Mouse (Mus musculus) retina, adult 2 months (tissue): ENCODE results near the gene Mllt6.
"Not testable (repeated sequence)": the region's sequence is repeated elsewhere in the genome, so short reads cannot be mapped to it uniquely, and the experiment has no call there.

ENCODE experiments used
- DNase-seq: peaks from one replicate; pipeline ENCODE4 v3.0.0-alpha.2; 2012; ENCODE audit warnings: low read depth, low spot score

Gene Mllt6

GRCm38 (mm10) chr11:97644834-97645233, 18.4 kb upstream of the Mllt6 start:
- no peak for DNase-seq

- not testable (repeated sequence) for DNase-seq
Measured at GRCm38 (mm10) chr11:97648541-97648940, 14.7 kb upstream of the Mllt6 start.

GRCm38 (mm10) chr11:97650341-97650740, 12.9 kb upstream of the Mllt6 start:
- no peak for DNase-seq

GRCm38 (mm10) chr11:97653376-97653775, 9.8 kb upstream of the Mllt6 start:
- not testable (repeated sequence) for DNase-seq

DNA sequence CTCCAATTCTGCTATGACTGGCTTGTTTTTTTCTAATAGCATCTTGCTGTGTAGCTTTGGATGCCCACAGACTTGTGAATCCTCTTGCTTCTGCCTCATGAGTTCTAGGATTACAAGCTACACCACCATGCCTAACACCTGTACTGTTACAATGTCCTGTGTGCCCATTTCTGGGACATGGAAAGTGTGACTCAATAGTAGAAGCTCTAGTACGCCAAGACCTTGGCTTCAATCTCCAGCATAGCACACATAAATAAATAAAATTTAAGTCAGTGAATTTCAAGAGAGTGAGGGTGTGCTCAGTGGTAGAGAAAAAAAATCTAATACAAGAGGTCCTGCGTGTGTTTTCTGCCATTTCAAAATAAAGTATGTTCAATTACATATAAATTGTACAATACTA, 9.0 kb upstream of the Mllt6 start:
- no peak for DNase-seq

DNA sequence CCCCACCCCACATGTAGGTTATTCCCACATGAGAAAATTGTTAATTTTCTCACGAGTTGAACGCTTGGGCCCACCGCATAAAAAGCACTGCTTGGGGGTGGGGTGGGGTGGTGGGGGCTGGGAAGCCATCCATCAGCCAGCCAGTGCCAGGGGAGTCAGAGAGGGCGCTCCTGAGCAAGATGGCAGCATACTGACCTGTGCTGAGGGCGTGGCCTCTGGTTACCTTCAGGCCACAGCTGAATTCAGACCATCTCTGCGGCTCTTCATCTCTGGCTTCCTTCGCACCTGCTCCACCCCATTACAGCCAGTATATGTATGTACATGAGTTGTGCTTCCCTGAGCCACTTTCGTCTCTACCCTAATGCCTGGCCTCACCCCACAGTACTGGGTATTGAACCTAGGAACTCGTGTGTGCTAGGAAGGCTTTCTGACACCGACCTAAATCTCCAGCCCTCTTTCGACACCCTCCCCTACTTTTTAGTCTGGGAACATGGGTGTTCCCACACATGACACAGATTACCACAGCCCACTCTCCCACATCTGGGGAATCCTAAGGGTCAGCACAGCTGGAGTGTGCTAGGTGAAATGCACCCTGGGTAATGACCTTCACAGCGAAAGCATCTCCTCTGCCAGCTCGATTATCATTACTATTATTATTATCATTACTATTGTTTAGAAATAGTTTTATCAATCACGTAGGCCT, 6.8 kb upstream of the Mllt6 start:
- no peak for DNase-seq

DNA sequence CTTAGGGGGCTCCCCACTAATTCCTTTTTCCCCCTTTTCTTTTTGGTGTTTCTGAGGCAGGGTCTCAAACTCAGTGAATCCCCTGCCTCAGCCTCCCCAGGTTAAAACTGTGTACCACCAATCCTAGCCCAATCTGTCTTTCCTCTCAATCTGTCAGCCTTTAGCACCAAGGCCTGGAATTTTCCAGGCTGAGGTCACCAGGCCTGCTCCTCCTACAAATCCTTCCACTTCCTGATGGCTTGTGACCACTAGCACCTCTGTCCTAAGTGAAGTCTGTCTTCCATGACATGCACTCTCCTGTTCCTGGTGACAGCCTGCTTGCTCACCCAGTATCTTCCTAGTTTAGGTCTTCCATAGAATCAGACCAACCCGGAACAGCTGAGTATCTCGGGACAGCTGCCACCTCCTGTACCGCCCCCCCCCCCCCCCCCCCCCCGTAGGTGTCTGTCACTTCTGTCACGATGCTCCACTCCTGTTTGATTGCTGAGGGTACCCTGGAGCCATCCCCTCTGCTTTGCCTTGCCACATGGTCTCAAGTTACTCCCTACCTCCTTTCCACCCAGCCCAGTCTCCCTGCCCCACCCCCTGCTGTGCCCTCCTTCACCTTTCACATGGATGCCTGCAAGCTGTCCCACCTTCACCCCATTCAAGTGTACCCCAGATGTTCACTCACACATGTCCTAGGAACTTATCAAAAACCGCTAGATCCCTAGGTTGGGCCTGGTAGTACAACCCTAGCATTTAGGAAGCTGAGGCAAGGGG, 5.8 kb upstream of the Mllt6 start:
- no peak for DNase-seq

DNA sequence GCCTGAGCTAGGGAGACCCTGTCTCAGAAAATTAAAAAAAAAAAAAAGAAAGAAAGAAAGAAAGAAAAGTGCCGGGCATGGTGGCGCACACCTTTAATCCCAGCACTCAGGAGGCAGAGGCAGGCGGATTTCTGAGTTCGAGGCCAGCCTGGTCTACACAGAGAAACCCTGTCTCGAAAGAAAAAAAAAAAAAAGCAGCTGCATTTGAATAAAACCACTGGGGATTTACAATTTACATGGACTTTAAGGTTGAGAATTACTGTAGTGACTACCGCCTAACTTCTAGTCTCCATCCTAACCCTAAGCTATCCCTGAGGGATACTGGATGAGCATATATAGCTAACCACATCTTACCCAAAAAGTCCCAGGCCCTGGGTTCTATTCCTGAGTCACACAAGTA, 5.2 kb upstream of the Mllt6 start:
- not testable (repeated sequence) for DNase-seq

DNA sequence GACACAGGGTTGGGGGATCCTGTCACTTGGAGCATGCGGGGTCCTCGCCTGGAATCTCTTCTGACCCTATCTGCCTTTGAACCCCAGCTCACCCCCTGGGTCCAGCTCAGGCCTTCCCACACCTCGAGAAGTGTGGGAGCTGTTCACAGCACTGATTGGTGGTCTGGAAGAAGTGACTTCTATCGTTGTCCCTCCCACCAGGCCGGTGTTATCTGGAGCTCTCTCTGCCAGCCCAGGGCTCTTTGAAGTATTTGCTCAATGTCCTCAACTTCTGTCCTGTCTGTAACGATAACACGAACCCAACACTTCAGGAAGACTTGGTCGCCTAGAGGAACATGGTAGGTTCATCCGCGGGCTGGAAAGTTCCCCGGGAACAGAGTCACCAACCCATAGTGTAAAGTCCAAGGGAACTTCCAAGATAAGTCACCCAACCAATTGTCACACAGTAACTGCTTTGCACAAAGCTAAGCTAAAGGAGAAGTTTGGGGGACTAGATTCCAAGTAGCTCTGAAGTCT, 4.4 kb upstream of the Mllt6 start:
- DNase-seq: no peak

- DNase-seq: no peak
Measured at GRCm38 (mm10) chr11:97659267-97659989, 3.8 kb upstream of the Mllt6 start.

- peak; percentile 73 for DNase-seq
Measured at GRCm38 (mm10) chr11:97659990-97660714, 3.1 kb upstream of the Mllt6 start.

DNA sequence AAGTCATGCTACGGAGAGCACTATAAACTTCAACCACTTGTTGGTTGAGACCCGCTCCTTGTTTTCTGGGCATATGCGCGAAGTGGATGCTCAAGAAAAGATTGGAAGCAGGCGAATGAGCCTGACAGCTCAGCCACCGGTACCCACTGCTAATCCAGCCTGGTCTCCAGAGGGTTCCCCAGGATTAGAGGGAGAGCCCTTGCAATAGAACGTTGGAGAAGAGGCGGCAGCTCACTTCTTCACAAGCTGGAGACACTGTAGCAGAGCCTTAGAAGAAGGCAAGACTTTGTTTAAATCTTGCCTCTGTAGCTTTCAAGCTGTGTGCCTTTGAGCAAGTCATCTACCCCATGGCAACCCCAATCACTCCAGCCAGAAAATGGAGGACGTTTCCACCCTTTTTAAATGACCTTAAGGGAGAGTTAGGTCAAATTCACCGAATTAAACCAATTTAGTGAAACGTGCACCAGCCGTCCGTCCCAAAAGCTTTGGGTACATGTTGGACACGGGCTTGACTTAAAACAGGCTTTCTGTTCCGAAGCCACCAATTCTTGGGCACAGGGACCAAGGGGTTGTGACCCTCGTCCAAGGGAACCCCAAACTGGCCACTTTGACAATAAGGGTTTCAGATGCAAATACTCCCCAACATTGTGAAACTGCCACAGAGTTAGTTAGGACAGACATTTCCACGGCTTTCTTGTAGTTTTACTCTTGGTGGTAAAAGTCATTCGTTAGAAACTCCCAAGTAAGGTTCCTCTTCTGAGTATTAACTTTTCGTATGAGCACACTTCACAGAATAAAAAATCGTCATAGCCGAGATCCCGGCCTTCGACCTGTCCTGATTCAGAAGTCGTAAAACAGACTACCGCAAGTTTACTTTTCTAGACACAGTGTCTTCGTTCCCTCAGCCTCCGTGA, 2.2 kb upstream of the Mllt6 start:
- no peak for DNase-seq

GRCm38 (mm10) chr11:97661648-97662133, 1.5 kb upstream of the Mllt6 start:
- peak; percentile 93 for DNase-seq

GRCm38 (mm10) chr11:97662207-97662892, 864 bp upstream of the Mllt6 start:
- no peak for DNase-seq

DNA sequence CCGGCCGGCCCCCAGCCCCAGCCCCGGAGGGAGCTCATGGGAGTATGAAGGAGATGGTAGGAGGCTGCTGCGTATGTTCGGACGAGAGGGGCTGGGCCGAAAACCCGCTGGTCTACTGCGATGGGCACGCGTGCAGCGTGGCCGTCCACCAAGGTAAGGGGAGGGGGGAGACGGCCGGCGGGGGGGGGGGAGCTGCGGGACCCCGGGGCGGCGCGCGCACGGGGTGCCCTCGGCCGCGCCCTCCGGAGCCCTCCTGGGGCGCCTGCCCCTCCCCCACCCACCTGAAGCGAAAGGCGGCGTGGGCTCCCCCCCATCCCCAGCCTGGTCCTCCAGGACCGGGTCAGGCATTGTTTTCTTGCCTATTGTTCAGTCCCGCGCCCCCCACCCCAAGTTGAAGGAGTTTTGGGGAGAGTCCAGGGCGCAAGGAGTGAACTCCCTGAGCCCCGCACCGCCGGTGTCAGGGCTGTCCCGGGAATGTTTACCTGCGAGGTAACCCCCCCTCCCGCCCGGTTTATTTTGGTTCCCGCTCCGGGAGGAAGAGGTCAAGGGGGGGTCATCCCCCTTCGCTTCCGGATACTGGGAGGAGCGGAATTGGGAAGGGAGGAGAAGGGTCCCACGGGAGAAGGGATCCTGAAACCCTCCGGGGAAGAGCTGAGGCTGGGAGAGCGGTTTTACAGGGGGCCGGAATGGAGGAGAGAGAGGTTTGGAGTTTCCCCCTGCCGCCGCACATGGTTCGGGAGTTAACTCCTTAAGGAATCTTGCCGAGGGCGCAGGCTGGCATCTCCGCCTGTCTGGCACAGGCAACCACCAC, 519 bp downstream of the Mllt6 start:
- no peak for DNase-seq

- no peak for DNase-seq
Measured at GRCm38 (mm10) chr11:97664339-97664665, 1.1 kb downstream of the Mllt6 start.

- no peak for DNase-seq
Measured at GRCm38 (mm10) chr11:97664771-97665240, 1.6 kb downstream of the Mllt6 start.

GRCm38 (mm10) chr11:97665431-97665830, 2.2 kb downstream of the Mllt6 start:
- DNase-seq: no peak

DNA sequence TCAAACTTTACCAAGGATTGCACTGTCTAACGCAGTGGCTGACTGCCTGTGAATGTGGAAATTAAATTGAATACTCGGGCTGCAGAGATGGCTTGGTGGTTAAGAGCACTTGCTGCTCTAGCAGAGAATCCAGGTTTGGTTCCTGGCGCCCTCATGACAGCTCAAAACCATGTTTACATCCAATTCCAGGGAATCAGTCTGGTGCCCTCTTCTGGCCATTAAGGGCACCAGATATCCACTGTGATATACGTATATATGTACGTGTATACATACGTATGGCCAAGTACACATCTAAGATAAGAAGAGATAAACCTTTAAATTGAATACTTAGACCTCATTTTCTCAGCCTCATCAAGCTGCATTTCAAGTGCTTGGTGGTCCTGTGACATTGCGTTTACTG, 3.0 kb downstream of the Mllt6 start:
- DNase-seq: no peak
